Mouse (Mus musculus) hindbrain, embryonic 12.5 days (tissue): ENCODE results near the gene Kat8. TPM values are rescaled to one million over a fixed set of nuclear protein-coding genes. Genes with fewer than 3 reads are reported as not detected.

Experiments
- ATAC-seq: fragments of 200-750 bp; cut with Nextera tagmentation; 2 replicates; pipeline ENCODE4 v1.8.0; 2017; ENCODE audit warnings: moderate TSS enrichment; ENCODE audit not compliant: low FRiP score
- H3K27ac ChIP-seq: fragments of 300-500 bp; sonication (generic); 2 replicates; pipeline ENCODE4 v1.5.1; 2016; ENCODE audit warnings: mild to moderate bottlenecking
- H3K27me3 ChIP-seq: fragments of 300-500 bp; sonication (generic); 2 replicates; pipeline ENCODE4 v1.6.1; 2016; ENCODE audit warnings: mild to moderate bottlenecking
- H3K36me3 ChIP-seq: fragments of 300-500 bp; sonication (generic); 2 replicates; pipeline ENCODE4 v1.6.1; 2016; ENCODE audit warnings: mild to moderate bottlenecking
- H3K4me1 ChIP-seq: fragments of 300-500 bp; sonication (generic); 2 replicates; pipeline ENCODE4 v1.6.1; 2016
- H3K4me2 ChIP-seq: fragments of 300-500 bp; sonication (generic); replicated peaks from 2 replicates; pipeline ENCODE4 v1.6.1; 2016; ENCODE audit warnings: mild to moderate bottlenecking
- H3K4me3 ChIP-seq: fragments of 300-500 bp; sonication (generic); 2 replicates; pipeline ENCODE4 v1.5.1; 2016; ENCODE audit warnings: mild to moderate bottlenecking
- H3K9ac ChIP-seq: fragments of 300-500 bp; sonication (generic); 2 replicates; pipeline ENCODE4 v1.6.1; 2016; ENCODE audit warnings: mild to moderate bottlenecking, moderate library complexity
- H3K9me3 ChIP-seq: fragments of 300-500 bp; sonication (generic); replicated peaks from 2 replicates; pipeline ENCODE4 v1.6.1; 2016; ENCODE audit warnings: mild to moderate bottlenecking
- WGBS: fragments of 180-500 bp; shearing (Covaris S2); methylation state at CpG from one replicate; pipeline ENCODE4 v1.1.7; 2016; 5-methylcytosine and 5-hydroxymethylcytosine counted together
- polyA plus RNA-seq: library from polyadenylated mRNA; unstranded; fragments of >200 nt; fragmentation: Nextera tagmentation; extraction: Ambion mirVana; gene quantifications from 2 replicates; pipeline ENCODE4 v1.2.1, GENCODE M21; 2016

The Kat8 gene
- 49.6 and 50.9 TPM in 2 replicates for polyA plus RNA-seq

DNA sequence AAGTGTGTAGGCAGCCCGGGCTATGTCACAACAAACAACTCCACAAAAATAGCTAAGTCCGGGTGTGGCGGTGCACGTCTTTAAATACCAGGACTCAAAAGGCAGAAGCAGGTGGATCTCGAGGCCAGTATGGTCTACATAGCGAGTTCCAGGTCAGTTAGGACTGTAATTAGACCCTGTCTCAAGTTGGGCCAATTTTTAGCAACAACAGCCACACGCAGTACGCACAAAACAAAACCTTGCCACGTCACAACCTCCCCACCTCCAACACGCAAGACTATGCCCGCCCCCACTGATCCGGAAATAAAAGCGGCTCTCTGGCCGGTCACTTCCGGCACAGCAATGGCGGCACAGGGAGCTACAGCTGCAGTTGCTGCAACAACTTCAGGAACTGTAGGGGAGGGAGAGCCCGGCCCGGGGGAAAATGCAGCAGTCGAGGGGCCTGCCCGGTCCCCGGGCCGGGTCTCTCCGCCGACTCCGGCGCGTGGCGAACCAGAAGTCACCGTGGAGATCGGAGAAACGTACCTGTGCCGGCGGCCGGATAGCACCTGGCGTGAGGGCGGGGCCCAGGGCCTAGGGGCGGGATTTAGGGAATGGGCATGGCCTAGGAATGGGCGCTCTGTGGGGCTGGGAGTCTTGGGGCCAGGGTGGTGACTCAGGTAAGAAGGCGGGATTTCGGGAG is at the start of gene Kat8:
Gene Kat8, plus strand, starts transcription at position 327 of the 682 bp plus-strand sequence.
- H3K27me3 ChIP-seq = no peaks in the 10 kb centered on the region
- ATAC-seq = peak; percentile 95
- H3K4me1 ChIP-seq = peaks cover 9% of the 10 kb centered on the region
- H3K4me3 ChIP-seq = peak within 1 kb of the TSS; percentile 98
- H3K9me3 ChIP-seq = no peaks in the 10 kb centered on the region
- H3K36me3 ChIP-seq = peaks cover 41% of the 10 kb centered on the region
- 1% methylated on average over 40 of the region's 40 CpGs for WGBS
- H3K9ac ChIP-seq = peak within 1 kb of the TSS; percentile 86
- H3K4me2 ChIP-seq = peak within 1 kb of the TSS; percentile 63
- H3K27ac ChIP-seq = peak within 1 kb of the TSS; percentile 81

DNA sequence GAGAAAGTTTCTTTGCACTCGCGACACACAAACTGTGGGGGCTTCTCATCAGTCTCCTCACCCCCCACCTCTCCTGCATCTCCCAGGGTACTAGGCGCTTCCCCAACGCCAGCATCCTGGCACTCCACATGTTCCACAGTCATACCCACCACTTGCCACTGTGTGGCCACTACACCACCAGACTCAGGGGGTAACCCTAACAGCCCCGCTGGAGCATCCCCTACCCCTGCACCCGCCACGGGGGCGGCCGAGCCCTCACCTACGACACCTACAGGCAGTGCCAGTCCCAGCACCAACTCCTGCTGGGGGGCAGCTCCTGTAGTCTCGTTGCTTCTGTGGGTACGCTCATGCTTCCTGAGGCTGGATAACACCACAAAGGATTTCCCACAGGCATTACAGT is 45.9 kb upstream of the Kat8 start:
- no peaks in the 10 kb centered on the region for H3K9me3 ChIP-seq
- H3K4me2 ChIP-seq = no peak overlapping the region
- no peak overlapping the region for H3K27ac ChIP-seq
- no peak for ATAC-seq
- no peak overlapping the region for H3K9ac ChIP-seq
- H3K36me3 ChIP-seq = peaks cover 50% of the 10 kb centered on the region
- WGBS = 94% methylated on average over 12 of the region's 12 CpGs
- no peak overlapping the region for H3K4me3 ChIP-seq
- no peaks in the 10 kb centered on the region for H3K27me3 ChIP-seq
- no peaks in the 10 kb centered on the region for H3K4me1 ChIP-seq

DNA sequence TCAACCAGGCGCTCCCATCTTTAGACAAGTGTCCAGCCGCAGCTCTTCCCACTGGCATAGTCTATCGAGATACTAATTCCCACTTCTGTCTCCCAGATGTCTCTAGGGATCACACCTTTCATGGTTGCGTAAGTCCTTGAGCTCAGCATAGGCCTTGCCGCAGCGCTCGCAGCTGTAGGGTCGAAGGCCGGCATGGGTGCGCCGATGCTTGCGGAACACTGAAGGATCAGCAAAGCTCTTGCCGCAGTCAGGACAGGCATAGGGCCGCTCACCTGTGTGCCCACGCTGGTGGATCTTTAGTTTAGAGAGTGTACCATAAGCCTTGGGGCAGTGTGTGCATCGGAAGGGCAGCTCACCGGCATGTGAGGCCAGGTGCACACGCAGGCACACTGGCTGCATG is 44.7 kb upstream of the Kat8 start:
- Histone ChIP-seq H3K9ac (no peak overlapping the region), H3K9me3 (no peaks in the 10 kb centered on the region), H3K27ac (no peak overlapping the region), H3K4me2 (no peak overlapping the region), H3K4me3 (no peak overlapping the region), H3K4me1 (no peaks in the 10 kb centered on the region), H3K27me3 (no peaks in the 10 kb centered on the region), H3K36me3 (peaks cover 59% of the 10 kb centered on the region)
- 96% methylated on average over 18 of the region's 18 CpGs for WGBS
- ATAC-seq = no peak

DNA sequence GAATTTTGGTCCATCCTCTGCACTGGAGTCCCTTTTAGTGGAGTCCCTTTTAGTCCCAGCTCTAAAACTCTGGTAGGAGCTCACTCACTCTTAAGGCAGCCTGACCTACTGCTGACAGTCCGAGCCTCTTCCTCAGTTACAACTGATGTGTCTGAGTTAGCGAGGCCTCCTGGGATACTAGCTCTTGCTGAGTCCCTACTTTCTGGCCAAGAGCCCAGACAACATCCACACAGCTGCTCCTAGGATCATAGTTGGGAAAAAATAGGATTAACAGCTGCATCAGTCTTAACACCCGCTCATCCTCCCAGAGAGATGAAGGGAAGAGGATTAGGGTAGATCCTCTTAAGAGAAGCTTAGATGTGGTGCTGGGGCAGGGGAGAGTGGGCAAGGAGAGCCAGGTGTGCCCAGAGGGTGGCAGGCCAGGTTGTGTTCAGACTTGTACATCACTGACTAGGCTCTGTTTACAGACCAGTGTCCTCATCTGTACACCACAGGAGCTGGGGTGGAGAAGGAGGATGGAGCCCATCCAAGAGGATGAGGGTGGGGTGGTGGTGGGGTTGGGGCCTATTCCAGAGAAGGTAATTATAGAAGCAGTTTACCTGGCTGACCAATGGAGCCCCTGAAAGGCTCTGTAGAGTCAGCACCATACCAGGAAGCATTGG is 43.0 kb upstream of the Kat8 start:
- peaks cover 57% of the 10 kb centered on the region for H3K36me3 ChIP-seq
- no peak overlapping the region for H3K9ac ChIP-seq
- ATAC-seq = no peak
- no peaks in the 10 kb centered on the region for H3K9me3 ChIP-seq
- no peak overlapping the region for H3K4me3 ChIP-seq
- H3K27ac ChIP-seq = 0 out of 2 replicates have a peak overlapping the region, but pooled peaks have one; percentile 12
- peaks cover 14% of the 10 kb centered on the region for H3K4me1 ChIP-seq
- H3K4me2 ChIP-seq = no peak overlapping the region
- 87% methylated on average over 3 of the region's 3 CpGs for WGBS
- H3K27me3 ChIP-seq = no peaks in the 10 kb centered on the region

DNA sequence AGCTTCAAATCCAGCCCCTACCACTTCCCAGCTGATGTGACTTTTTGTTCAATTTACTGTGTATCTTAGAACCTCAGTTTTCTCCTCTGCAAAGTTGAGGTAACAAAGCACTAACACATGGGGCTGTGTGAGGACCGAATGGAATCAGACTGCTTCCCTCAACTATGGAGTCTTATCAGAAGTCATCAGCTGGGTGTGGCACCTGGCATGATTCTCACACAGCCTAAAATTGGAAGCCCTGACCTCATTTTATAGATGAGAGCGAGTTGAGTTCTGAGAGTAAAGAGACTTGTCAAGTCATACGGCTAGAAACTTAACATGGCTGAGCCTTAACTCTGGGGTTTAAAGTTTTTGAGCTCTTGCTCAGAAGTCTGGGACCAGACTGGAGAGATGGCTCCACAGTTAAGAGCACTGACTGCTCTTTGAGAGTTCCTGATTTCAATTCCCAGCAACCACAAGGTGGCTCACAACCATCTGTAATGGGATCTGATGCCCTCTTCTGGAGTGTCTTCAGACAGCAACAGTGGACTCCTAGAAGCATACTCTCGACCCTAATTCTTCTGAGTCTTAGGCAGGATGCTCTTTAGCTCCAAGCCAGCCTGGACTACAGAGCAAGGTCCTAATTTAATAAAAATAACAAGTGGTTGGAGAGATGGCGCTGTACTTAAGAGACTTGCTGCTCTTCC is 42.0 kb upstream of the Kat8 start:
- Histone ChIP-seq H3K4me2 (no peak overlapping the region), H3K36me3 (peaks cover 47% of the 10 kb centered on the region), H3K27ac (no peak overlapping the region), H3K9me3 (no peaks in the 10 kb centered on the region), H3K9ac (no peak overlapping the region), H3K4me3 (no peak overlapping the region), H3K27me3 (no peaks in the 10 kb centered on the region), H3K4me1 (peaks cover 18% of the 10 kb centered on the region)
- ATAC-seq = no peak
- 81% methylated on average over 5 of the region's 5 CpGs for WGBS

DNA sequence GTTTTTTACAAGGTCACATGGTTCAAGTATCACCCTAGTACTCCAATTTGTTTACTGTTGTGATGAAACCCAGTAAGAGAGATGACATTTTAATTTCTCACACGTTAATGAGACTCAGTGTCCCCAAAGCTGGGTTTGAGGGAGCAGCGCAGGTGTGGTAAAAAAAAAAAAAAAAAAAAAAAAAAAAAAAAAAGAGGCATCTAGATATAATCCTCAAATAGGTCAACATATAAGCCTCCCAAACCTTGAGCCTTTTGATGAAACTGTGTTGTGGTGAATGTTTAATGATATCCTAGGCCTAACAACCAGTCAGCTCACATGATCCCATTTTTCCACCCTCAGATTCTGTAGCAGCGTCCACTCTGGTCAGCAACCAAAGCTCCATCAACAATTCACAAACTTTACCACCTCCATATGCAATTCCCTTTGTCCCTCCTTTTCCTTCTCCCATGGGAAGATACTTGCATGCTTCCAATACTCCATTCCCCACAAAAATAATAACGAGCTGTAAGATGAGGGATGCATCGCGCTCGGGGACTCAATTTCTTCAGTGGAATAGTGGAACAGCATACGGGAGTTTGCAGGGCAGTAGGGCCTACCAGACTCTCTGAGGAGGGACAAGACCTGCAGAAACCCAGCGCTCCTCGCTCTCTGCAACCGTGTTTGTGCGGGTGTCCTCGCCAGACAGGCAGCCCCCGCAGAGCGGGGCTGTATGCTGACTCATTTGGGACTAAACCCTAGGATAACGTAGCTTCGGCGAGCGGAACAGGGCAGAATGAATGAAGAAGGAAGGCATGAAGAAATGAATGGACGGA is 37.3 kb upstream of the Kat8 start:
- Histone ChIP-seq H3K27me3 (no peaks in the 10 kb centered on the region), H3K9me3 (no peaks in the 10 kb centered on the region), H3K4me2 (peak overlapping the region; percentile 86), H3K9ac (peak overlapping the region; percentile 96), H3K36me3 (peaks cover 36% of the 10 kb centered on the region), H3K4me3 (peak overlapping the region; percentile 81), H3K27ac (peak overlapping the region; percentile 96), H3K4me1 (peaks cover 31% of the 10 kb centered on the region)
- peak; percentile 51 for ATAC-seq
- 5% methylated on average over 20 of the region's 20 CpGs for WGBS

GRCm38 (mm10) chr7:127875627-127876001 is 36.7 kb upstream of the Kat8 start:
- Histone ChIP-seq H3K4me3 (peak overlapping the region; percentile 81), H3K9ac (peak overlapping the region; percentile 96), H3K9me3 (no peaks in the 10 kb centered on the region), H3K4me2 (peak overlapping the region; percentile 86), H3K4me1 (peaks cover 31% of the 10 kb centered on the region), H3K36me3 (peaks cover 39% of the 10 kb centered on the region), H3K27ac (peak overlapping the region; percentile 96), H3K27me3 (no peaks in the 10 kb centered on the region)
- ATAC-seq = peak; percentile 96
- under 1% methylated on average over 39 of the region's 43 CpGs for WGBS

- peak within 1 kb of the TSS; percentile 96 for H3K9ac ChIP-seq
- no peaks in the 10 kb centered on the region for H3K27me3 ChIP-seq
- under 1% methylated on average over 41 of the region's 41 CpGs for WGBS
- peak; percentile 89 for ATAC-seq
- peaks cover 31% of the 10 kb centered on the region for H3K4me1 ChIP-seq
- peak within 1 kb of the TSS; percentile 81 for H3K4me3 ChIP-seq
- peaks cover 42% of the 10 kb centered on the region for H3K36me3 ChIP-seq
- H3K9me3 ChIP-seq = no peaks in the 10 kb centered on the region
- peak within 1 kb of the TSS; percentile 86 for H3K4me2 ChIP-seq
- peak within 1 kb of the TSS; percentile 96 for H3K27ac ChIP-seq
These were observed 36.3 kb upstream of the Kat8 start, which contains the start of gene Zfp646 for GRCm38 (mm10) chr7:127876041-127876466. Gene Zfp646 (plus strand): TSS chr7:127876221.

DNA sequence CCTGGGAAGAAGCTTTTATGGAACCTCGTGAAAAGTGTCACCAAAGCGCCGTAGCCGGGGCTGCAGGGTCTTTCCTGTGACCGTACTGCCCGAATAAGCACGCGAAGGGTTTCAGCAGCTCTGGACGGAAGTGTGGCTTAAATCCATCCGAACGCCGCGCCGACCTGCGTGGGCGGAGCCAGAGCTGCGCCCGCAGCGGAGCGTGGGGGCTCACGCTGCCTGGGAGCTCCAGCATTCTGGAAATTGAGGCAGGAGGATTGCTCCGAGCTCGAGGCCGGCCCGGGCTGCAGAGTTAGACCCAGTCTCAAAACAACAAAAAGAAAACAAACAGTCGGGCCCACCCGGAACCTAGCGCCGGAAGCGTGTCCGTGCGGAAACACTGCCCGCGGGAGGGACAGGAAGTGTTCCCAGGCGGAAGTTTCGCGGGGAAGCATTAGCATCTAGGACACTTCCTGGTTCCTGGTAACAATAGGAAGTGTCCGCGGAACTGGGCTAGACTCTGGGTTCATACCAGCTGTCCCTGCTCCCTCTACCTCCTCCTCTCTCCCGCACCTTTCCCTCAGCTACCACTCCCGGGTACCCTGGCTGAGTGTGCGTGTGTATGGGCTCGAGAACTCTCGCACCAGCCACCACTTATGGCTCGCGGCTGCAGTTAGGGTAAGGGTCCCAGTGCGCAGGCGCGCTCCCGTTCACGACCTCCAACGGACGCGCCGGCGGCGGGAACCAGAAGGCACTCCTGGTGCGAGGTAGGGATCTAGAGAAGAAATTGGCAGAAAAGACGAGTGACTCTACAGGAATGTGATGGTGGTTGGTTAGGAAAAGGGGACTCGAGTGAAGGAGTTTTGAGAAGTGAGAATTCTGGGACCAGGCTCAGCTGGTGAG is 35.6 kb upstream of the Kat8 start, which contains the start of gene Zfp668:
Gene Zfp668, minus strand, starts transcription at position 362 of the 882 bp plus-strand sequence.
- peak; percentile 61 for ATAC-seq
- Histone ChIP-seq H3K36me3 (peaks cover 46% of the 10 kb centered on the region), H3K4me1 (peaks cover 31% of the 10 kb centered on the region), H3K9me3 (no peaks in the 10 kb centered on the region), H3K4me3 (peak within 1 kb of the TSS; percentile 81), H3K9ac (peak within 1 kb of the TSS; percentile 96), H3K4me2 (peak within 1 kb of the TSS; percentile 86), H3K27ac (peak within 1 kb of the TSS; percentile 96), H3K27me3 (no peaks in the 10 kb centered on the region)
- WGBS = under 1% methylated on average over 60 of the region's 60 CpGs

GRCm38 (mm10) chr7:127879301-127879700 is 33.0 kb upstream of the Kat8 start:
- ATAC-seq = no peak
- Histone ChIP-seq H3K4me2 (no peak overlapping the region), H3K9ac (no peak overlapping the region), H3K4me1 (peaks cover 26% of the 10 kb centered on the region), H3K9me3 (no peaks in the 10 kb centered on the region), H3K27me3 (no peaks in the 10 kb centered on the region), H3K36me3 (peaks cover 65% of the 10 kb centered on the region), H3K4me3 (no peak overlapping the region), H3K27ac (no peak overlapping the region)
- WGBS = 96% methylated on average over 9 of the region's 9 CpGs

DNA sequence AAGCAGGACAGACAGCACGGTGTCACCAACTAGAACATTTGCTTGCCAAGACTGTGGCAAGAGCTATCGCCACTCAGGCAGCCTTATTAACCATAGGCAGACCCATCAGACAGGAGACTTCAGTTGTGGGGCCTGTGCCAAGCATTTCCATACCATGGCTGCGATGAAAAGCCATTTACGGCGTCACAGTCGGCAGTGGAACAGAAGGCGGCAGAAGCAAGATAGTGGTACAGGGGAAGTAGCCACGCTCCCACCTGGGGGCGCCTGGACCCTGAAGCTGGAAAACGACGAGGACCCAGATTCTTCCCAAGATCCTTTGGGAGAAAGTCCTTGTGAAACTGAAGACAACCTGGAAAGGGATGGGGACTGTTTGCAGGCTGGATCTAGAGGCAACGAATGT is 31.9 kb upstream of the Kat8 start:
- Histone ChIP-seq H3K4me2 (no peak overlapping the region), H3K4me1 (peaks cover 29% of the 10 kb centered on the region), H3K27ac (no peak overlapping the region), H3K4me3 (no peak overlapping the region), H3K36me3 (peaks cover 75% of the 10 kb centered on the region), H3K9me3 (no peaks in the 10 kb centered on the region), H3K9ac (no peak overlapping the region), H3K27me3 (no peaks in the 10 kb centered on the region)
- no peak for ATAC-seq
- WGBS = 88% methylated on average over 12 of the region's 12 CpGs
